Mouse (Mus musculus): ENCODE data around the gene Pgm3.
"Not testable (repeated sequence)": the region's sequence is repeated elsewhere in the genome, so short reads cannot be mapped to it uniquely, and the experiment has no call there.

The Pgm3 gene

DNA sequence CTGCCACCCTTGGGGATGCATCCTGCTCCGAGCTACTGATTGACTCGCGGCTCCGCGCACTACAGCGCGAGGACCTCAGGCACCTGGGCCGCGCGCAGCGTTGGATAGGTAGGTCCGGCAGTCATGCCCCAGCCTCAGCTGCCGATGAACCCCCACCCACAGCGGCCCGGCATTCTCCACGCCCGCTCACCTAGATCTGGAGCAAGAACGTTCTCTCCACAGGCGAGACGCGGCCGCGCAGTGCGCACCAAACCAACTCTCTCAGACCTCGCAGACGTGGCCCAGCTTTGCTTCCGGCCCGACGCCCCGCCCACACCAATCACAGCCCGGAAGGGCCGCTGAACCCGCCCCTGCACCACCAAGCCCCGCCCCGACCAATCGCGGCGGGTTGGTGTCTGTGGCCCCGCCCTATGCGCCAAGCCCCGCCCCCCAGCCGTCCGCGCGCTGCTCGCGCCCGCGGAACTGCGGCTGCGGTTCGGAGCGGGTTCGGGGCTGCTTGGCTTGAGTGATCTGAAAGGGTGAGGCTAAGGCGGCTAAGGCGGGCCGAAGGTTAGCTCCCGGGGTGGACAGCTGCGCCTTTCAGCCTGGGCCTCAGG lies at the start of gene Pgm3, which contains the start of gene Rwdd2a:
Pgm3 (minus strand) TSS at position 303 of the 596 bp plus-strand sequence.
Rwdd2a (plus strand) TSS at position 452 of the 596 bp plus-strand sequence.
- DNase-seq = peak; percentile 99 to 100

DNA sequence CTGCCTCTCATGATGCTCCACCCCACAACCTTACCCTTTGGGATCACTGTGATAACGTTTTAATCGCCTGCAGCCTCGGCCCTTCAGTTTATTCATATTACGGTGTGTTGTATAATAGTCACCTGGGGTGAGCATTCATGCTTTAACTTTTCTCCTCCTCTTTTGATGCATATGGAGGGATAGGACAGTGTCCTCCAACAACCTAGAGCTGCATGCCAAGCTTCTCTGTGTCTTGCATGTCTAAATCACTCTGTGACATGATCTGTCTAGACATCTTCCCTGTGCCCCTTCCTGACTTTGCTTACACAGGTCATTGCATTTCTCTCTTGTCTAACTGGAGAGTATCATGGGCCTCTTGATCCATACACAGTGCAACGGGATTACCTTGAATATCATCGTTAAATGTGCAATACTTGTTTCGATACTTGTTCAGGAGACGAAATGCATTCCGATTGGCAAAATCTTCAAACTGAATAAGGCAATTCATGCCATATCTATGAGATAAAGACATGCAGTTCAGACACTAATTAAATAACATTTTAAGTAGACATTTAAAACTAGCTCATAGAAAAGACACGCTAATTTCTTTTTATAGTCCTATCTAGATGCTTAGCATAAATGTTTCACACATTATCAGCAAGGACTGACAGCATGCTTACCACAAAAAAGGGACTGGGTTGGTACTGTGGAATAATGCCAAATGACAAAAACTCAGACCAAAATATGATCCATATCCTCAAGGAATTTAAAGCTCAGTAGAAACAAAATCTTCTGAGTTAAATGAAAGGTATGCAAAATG lies 47.9 kb upstream of the Pgm3 start:
- peak; percentile 55 to 61 for DNase-seq

DNA sequence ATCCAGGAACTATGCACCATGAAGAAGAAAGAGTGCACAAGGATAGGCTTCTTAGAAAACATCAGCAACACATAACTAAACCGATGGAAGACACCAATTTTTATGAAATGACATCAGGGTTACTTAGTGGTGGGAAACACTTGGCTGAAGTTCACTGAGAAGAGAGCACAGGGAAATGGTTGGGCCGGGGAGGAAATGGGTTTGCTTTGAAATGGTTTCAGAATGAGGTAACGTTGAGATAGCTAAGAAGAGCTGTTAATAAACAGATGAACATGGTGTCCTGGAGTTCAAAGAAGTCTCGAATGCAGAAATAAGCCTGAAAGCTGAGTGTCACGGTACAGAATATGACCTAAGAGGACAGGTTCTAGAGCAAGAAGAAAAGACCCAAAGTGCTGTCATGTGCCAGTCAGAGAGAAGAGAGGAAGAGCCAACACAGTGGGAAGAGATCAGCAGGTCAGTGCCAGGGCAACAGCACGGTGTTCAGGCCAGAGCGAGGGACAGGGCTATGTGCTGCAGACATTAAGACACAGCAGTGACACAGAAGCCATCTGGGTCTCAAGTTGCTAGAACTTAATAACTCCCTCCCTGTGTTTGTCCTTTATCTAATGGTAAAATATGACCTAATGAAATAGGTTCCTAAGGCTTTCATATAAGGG lies 46.3 kb upstream of the Pgm3 start:
- peak; percentile 14 to 30 for DNase-seq

DNA sequence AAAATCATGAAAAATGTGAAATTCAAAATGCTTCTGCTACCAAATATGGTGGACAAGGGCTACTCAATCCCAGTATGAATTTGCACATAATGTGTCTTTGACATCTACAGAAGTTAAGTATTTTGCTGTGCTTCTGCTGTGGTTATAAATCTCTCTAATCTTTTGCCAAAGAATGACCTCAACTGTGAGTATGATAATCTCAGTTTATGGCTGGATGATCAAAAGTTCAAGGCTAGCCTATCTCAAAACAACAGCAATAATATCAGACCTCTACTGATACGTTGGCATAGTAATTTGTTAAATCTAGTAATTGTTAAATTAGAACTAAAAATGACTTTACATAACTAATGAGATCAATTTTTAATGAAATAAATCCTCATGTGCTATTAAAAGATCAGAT lies 44.1 kb upstream of the Pgm3 start:
- no peak for DNase-seq

DNA sequence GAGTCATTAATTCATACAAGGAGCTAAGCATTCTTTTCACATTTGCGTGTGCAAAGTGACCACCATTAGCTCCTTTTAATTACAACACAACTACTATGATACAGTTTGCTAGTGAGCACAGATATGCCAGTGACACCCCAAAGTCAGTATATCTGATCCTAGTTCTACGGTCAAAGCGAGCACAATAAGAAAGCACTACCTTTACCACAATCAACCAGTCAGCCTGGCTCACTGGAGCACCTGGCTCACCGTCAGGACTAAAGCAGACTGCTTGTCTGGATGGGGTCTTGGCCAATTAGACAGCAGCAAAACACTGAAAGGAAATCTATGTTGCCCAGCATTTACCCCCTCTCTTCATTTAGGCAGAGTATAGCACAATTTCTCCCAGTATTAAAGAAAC lies 40.4 kb upstream of the Pgm3 start:
- peak; percentile 35 to 38 for DNase-seq

DNA sequence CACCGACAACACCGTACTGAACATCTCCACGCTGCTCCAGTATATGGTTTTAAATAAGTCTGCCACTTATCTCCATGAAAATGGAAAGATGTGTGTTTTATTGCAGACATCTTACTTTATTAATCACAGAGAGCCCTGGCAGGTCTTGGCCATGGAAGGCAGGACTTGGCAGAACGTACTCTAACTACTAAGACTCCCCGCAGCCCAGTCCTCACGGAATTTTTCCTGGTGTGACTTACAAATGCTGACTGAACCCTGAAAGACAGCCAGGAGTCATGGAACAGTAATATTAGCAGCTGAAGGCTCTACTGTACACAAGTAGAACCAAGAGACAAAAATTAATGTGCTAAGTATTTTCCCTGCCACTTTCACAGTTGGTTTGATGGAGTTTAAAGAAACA lies 34.1 kb upstream of the Pgm3 start:
- DNase-seq = peak in 1 of 2 experiments; percentile 21

DNA sequence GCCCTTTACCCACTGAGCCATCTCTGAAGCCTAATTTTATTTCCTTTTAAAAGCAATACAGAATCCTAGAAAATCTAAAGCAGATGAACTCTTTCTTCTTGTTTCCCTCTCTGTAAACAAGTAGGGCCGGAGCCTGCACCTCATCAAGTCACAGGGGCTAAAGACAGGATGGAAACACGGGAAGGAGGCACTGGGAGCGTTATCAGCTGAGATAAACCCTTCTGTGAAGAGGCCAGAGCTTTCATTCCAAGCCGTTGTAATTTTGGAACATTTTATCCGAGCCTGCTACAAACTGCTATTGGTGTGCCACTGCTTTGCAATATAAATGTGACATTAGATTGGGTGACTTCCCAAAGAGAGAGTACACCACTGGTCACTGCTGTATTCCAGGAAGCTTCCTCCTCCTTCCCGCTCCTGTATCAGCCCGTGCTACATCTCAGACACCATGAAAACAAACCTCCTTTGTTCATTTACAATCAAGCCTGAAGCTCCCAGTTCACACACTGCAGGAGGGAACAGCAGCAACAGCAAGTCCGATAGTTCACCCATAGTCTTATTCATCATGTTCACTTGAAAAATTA lies 28.2 kb upstream of the Pgm3 start:
- no peak for DNase-seq

DNA sequence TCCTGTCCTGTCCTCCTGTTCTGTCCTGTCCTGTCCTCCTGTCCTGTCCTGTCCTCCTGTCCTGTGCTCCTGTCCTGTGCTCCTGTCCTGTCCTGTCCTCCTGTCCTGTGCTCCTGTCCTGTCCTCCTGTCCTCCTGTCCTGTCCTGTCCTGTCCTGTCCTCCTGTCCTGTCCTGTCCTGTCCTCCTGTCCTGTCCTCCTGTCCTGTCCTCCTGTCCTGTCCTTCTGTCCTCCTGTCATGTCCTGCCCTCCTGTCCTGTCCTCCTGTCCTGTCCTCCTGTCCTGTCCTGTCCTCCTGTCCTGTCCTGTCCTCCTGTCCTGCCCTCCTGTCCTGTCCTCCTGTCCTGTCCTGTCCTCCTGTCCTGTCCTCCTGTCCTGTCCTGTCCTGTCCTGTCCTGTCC lies 25.3 kb upstream of the Pgm3 start:
- not testable (repeated sequence) for DNase-seq

DNA sequence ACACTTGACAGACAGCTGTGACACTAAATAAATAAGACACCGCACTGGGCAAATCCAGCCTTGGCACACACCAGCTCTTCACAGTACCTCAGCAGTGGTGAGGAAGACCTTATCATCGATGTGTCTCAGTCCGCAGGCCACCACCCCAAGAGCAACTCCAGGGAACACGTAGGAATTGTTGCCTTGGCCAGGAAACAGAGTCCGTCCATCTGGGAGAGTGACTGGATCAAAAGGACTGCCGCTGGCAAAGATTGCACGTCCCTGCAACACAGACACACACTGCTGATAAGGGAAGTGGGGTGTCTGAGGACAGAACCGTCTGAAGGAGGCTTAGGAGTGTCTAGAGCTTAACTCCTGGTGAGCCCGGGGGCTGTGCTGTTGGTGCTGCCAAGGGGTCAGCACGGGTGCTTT lies 22.7 kb upstream of the Pgm3 start:
- DNase-seq = peak; percentile 27 to 28

DNA sequence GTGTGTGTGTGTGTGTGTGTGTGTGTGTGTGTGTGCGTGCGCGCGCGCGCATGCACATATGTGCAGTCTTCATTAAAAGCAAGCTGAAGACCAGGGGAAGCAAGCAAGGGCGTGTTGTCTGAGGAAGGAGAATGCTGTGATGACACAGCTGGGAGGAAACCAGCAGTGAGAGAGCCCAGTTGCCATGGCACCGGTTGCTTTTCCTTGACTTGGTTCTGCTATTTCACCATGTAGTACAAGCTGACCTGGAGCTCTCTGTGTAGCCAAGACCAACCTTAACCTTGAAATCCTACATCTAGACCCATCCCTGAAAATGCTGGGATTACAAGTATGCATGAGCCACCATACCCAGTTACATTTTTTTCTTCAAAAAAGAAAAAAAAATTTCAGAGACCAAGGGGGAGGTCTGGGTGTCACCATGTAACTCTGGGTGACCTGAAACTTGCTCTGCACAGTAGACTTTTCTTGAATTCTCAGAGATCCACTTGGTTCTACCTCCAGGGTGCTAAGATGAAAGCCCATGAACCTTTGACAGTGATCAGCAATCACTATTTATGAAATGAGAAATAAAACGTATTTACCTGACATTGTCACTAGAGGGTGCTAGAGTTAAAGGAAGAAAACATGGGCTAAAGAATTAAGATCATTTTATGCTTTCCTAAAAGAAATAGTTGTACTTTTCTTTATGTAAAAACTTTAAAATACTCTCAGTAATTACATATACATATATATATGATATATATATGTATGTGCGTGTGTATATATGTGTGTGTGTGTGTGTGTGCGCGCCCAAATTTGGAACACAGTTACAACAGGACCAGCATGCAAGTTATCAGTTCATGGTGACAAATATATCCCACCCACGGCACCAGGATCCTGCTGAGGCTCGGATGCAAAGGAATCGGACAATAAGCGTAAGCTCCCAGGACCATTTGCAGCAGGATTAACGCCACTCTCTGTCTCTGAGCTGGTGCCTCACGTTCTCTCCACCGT lies 21.3 kb upstream of the Pgm3 start:
- peak; percentile 17 to 68 for DNase-seq

DNA sequence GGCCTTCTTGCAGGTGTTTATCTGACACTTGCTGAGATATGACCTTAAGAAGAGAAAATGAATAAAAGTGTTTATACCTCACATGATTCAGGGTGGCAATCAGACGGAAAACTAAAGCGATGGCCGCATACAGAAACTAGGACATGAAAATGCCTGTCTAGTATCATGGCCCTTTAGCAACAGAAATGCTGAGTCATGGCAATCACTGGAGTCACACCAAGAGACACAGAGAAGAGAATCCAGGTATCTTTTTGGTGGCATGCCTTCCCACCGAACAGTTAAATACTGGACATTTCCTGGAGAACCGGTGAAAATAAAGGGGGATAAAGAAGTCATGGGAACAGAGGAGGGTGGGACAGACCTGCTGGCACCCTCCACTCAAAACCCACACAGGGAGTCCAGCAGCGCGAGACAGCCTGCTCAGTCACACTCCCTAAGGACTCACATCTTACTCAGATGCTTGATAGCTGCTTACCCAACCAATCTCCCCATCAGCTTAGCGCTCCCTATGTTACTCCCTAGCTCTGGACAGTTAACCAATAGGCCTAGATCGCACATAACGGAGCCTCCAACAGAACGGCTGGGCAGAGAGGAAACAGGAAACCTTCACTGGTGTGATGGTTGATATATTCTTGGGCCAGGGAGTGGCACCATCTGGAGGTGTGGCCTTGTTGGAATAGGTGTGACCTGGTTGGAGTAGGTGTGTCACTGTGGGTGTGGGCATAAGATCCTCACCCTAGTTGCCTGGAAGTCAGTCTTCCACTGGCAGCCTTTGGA lies 15.6 kb upstream of the Pgm3 start:
- no peak for DNase-seq

DNA sequence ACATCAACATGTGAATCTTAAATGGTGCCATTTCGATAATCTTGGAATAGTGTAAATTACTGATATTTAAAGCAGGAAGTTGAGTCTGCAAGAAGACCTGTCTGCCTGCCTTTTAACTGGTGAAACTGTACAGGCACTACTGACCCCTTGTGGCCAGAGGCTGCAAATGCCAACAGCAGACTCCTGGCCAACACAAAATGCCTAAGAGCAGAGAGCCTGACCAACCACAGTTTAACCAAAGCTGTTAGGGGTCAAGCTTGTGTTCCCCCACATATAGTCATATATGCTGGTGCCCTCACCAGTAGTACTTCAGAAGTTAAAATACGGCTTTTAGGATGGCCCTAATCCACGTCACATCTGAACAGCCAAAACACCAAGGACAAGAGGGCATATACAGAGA lies 12.1 kb upstream of the Pgm3 start:
- peak; percentile 81 to 84 for DNase-seq

DNA sequence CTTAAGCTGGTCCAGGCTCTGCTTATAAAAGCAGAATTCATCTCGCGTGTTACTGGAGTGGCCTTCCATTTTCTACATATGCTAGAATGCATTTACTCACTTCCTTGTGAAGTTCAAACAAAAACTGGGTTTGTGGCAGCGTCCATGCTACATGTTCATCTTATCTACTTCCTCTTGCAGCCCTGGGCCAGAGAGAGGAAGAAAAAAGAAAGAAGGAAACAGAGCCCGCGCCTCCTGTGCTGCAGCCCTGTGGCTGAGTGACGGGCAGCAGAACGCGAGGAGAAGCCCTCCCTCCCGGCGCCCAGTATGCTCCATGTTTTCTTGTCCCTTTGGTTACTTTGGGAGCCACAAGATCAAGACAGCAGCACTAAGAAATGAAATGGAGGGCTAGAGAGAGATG lies 8.0 kb upstream of the Pgm3 start:
- DNase-seq = no peak

DNA sequence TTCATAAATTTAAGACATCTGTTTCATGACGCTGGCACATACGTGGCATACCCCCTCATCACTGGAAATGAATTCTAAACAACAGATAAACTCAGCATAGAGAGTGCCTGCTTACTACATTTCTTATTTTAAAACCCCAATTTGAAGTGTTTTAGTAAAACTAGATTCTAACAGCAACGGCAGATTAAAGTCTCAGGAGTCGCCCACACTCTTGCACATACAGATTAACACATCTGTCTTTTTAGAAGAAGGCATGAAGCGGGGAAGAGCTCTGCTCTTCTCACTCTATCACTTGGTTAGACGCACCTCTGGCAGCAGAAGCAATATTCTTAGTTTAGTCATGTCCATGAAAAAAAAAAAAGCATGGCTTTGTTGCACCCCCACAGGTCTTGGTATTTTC lies 3.5 kb upstream of the Pgm3 start:
- no peak for DNase-seq

DNA sequence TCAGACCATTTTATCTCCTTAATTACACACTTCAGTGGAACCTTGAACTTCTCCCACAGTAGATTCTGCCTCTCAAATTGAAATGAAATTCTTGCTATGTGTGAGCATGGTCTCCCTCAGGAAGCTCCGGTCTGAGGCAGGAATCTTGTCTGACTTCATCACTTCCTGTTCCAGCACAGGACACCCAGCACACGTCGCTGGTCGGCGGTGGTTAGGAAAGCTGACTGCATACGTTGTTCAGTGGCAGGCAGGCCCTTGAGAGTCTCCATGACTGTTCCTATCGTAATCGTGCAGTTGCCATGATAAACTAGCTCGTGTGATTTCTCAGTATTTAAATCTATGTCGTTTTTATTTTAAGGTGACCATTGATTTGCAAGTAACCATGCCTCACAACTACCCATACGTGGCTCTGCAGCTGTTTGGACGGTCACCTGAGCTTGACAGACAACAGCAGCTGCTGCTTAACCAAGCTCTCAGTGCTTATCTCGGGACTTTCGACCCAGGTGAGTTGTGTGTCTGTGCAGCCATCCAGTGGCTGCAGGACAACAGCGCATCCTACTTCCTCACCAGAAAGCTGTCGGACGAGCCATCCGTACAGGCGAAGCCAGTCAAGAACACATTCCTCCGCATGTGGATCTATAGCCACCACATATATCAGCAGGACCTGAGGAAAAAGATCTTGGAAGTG lies 2.1 kb upstream of the Pgm3 start:
- no peak for DNase-seq

DNA sequence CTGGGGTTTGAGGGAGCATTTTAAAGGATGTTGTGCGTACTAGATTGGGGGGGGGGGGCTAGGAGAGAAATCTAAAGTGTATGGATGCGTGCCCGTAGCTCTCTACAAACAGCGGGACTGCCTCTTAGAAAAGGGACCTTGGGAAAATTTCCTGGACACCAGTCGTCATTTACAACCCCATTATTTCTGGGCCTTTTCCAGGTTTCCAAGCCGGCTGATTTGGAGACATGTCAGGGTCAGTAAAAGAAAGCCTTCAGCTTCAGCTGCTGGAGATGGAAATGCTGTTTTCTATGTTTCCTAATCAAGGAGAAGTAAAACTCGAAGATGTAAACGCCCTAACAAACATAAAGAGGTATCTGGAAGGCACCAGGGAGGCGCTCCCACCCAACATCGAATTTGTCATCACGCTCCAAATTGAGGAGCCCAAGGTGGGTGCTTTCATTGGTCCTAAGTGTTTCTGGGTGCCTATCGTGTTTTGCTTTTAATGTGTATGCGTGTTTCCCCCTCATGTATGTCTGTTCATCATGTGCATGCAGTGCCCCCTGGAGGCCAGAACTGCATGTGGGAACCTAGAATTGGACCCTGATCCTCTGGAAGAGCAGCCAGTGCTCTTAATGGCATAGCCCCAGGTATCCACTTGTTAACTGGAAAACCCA lies 1.1 kb upstream of the Pgm3 start:
- DNase-seq = peak; percentile 86 to 87

DNA sequence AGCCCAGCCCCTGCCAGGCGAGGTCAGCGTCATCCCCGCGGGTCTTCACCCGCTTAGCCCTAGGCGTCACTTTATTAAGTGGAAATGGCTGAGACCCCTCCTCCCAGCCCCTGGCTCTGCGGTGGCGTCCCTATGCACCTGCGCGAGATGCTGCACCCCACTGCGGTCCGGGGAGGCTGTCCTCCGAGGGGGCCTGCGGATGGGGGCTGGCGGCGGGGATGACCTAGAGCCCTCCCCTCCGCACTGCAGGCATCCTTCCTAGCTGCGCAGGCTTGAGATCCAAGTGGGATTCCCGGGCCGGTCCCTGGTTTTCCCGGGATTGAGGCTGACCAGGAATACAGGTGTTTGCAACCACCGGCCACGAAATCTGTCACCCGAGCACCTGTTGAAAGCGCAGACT lies 554 bp upstream of the Pgm3 start:
- no peak for DNase-seq

DNA sequence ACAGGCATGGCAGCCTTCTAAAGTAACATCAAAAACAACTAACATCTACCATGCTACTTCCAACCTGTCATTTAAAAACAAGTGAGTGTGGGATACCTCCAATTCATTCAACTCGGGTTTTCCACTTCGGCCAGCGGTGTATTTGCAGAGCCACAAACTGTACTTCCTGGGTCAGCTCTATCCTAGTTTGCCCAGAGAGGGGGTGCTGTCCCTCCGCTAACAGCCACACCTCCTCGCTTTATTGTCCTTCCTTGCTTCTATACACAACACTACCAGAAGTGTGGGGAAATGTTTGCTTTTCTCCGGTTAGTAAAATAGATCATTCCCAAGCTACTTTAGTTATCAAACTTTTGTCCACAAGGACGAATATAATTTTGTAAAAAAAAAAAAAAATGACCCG lies 696 bp downstream of the Pgm3 start:
- peak; percentile 14 to 16 for DNase-seq

DNA sequence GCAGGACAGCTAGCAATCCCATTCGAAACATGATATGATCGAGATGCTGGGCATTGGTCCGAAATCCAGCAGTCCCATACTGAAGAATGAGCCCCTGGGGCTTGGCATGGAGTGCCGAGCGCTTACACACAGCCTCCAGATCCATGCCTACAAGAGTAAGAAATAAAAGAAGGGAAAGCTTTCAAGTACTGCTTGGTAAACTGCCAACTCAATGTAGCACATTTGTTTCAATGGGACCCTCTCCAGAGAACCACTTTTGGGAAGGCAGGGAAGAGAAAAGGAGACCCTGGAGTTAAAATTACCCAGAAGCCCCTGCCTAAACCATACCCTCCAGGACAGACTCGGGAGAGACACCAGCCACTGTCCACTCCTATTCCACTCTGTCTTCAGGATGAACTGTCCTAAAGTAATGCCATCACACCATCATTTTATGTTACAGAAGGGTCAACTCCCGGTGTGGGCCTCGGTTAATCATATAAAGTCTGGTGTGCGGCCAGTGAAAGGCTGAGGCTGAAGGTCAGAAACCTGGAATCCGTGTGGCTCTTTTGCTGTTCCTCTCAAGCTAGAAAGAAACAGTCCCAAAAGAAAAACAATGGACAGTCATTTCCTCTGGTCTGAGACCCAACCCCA lies 1.3 kb downstream of the Pgm3 start:
- DNase-seq = no peak

All from cerebellum, postnatal 10 days (tissue).